Mouse (Mus musculus): Measurements from ENCODE around the gene Atp6v1g1. TPM values are rescaled to one million over a fixed set of nuclear protein-coding genes. Genes with fewer than 3 reads are reported as not detected.

The Atp6v1g1 gene
- polyA plus RNA-seq, 1 experiment = 37.2 TPM

DNA sequence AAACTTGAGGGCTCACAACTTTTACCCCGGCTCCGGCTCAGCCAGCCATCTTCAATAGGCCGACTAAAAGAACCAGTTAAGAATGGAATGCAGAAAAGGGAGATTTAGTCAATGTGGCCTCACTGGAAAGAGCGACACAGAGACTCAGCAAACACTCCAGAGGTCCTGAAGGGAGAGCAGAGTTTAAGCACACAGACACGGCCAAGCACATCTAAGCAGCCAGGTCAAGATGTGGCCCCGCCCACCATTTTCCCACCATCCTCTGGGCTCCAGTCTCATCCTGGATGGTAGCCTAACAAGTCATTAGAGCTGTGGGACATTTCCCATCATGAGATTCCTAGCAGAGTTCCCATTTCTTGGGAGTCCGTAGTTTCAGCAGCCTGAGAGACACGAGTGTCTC lies 24.8 kb downstream of the Atp6v1g1 start:
- DNase-seq (ENCODE audit: low read depth, low spot score) = no peak
- WGBS = 91% methylated on average over 8 of the region's 8 CpGs

DNA sequence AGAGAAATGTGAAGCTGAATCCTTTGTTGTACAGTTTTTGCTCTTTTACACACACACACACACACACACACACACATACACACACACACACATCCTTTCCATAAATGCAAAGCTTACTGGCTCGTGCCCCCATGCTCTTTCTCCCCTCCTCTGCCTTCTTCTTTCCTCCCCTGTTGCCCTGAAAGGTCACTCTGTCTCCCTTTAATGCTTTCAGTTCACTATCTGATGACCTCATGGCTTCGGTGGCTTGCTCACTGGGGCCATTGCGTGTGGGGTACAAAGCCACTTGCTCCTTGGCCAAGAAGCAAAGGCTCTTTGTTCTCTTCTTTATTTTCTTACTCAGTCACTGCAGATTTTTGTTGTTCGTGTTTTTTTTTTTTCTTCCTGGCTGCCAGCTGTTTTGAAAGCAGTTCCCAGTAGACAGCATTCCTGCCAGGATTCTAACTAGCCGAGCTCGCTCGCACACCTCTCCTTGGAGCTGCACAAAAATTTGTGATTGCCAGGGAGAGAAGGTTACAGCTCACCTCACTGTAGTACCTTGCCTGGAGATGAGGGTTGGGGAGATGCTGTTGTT lies 25.7 kb downstream of the Atp6v1g1 start:
- WGBS = 53% methylated on average over 7 of the region's 7 CpGs

DNA sequence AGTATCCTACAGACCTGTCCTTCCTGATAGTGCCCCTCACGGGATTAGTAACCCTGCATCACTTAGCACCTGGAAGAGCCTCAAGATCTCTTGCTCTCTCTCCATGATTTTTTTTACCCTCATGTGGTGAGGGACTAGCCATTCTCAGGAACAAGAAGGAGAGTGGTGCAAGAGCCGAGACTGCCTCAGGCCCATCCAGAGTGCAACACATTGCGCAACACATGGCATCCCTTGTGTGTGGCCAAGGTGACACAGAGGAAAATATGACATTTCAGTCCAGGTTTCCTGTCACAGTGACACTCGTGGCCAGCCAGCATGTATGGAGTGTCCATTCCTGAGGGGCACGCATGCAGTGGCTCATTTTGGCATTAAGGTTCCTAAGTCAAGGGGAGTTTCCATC lies 28.0 kb downstream of the Atp6v1g1 start:
- DNase-seq (ENCODE audit: low read depth, low spot score) = no peak
- 90% methylated on average over 5 of the region's 5 CpGs for WGBS

More for the DNA sequence above, 25.7 kb downstream of the Atp6v1g1 start:
- DNase-seq (ENCODE audit: low read depth, low spot score) = no peak

DNA sequence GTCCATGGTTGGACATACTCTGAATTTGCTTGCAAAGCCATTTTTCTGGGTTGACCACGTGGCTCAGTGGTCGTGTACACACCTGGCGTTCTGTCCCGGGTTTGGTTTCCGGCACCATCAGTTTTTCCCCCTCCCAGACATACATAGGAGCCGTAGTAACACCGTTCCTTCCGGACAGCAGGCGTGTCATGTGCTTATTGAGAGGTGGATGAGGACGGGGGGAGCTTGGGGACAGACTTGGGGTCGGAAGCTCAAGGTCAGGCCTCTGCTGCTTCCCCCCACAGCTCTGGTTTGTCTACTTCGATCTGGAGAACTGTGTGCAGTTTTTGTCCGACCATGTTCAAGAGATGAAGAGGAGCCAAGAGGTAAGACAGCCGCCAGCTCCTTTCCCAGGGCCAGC lies 35.1 kb downstream of the Atp6v1g1 start:
- 87% methylated on average over 14 of the region's 14 CpGs for WGBS
- no peak for DNase-seq (ENCODE audit: low read depth, low spot score)

DNA sequence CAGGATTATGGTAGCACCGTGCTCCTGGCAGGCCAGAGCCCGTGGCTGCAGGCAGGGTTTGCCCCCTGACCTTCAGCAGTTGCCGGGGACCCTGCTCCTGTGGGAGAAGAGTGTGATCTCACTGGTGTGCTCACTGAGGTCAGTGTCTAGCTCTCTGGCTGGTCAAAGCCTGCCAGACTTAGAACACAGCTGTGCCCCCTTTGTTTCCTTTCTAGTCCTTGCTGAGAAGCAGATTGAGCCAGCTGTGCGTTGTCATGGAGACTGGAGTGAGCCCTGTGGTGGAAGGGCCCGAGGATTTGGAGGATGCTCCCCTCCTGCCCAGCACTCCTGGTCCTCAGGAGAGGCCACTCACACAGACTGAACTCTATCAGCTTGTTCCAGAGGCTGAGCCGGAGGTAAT lies 35.5 kb downstream of the Atp6v1g1 start:
- DNase-seq (ENCODE audit: low read depth, low spot score) = no peak
- WGBS = 68% methylated on average over 6 of the region's 6 CpGs

DNA sequence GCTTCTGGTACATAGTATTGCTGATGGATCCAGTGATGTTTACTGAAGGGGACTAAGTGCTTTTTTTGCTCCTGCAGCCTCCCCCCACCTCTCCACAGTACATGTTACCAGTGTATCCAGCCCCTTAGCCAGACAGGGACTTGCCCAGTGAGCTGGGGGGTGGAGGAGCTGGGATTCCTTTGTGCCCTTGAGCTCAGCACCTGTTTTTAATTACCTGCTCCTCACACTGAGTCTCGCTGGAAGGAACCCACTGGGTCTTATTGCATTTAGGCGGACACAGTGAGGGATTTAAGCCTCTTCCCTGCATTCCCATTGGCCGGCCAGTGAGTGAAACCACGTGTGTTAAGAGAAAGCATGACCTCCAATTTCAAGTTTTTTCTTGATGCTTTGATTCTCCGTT lies 38.0 kb downstream of the Atp6v1g1 start:
- DNase-seq (ENCODE audit: low read depth, low spot score) = no peak
- WGBS = 83% methylated on average over 5 of the region's 5 CpGs

DNA sequence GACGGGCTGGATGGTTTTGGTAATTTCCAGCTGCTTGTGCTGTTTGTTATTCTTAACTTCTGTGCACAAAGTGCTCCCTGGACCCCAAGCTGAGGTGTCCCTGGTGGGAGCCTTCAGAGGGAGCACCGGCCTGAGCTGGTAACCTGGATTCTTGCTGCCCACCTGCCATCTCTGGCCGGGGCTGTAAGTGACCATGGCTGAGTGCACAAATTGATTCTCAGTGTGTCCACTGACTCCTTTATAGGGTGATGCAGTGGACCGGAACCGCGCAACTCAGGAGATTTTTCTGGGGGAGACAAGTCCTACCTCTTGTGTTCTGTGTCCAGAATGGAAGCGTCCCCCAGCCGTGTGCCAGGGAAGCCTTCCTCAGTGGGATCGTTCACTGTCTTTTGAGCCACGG lies 40.6 kb downstream of the Atp6v1g1 start:
- WGBS = 88% methylated on average over 10 of the region's 10 CpGs
- DNase-seq (ENCODE audit: low read depth, low spot score) = no peak

DNA sequence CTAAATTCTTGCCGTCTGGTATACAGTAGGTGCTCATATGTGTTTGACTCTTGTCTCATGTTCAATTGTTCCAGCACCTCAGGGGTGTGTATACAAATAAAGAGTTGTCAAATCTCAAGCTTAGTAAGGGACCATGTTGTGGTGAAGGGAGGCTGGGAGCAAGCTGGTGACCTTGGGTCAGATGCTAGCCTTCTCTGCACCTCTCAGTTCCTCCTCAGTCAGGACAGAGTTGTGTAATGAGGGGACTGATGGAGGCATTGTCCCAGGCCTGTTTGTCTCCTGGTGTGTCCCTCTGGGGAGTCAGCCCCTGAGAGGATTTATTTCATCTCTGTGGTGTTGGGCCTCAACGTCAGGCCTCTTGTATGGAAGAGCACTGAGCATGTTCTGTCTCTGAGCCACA lies 41.7 kb downstream of the Atp6v1g1 start:
- DNase-seq (ENCODE audit: low read depth, low spot score) = no peak
- WGBS = 89% methylated on average over 2 of the region's 2 CpGs

DNA sequence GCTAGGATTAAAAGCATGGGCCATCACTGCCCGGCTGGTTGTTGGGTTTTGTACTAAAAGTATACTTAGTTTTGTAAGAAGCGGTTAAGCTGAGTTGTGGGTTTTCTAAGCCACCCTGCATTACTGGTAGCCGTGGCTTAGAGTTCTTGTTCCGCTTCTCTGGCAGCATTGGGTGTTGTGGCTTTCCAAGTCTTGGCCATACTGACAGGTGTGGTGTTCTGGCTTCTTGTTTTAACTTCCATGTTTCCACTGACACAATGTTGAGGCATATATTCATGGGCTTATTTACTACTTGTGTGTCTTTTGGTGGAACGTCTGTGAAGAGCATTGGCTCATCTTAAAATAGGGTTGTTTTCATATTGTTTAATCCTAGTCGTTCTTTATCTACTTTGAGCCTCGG lies 45.4 kb downstream of the Atp6v1g1 start:
- 81% methylated on average over 7 of the region's 7 CpGs for WGBS
- no peak for DNase-seq (ENCODE audit: low read depth, low spot score)

DNA sequence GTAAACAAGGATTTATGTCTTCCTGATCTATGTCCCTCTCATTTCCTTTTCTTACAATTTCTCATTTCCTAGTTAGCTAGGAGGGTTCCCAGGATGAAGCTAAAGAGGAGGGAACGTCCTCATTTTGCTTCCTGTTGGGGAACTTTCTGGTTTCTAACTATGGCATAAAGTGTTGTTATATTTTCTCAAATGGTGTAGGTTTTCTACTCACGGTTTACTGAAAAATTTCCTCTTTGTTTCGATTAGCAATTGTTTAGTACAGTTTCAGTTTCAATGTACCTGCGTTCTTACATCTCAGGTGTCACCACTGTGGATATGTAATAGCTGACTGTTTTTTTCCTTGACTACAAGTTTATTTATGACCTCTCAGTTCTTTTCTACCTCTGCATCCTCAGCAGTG lies 46.0 kb downstream of the Atp6v1g1 start:
- DNase-seq (ENCODE audit: low read depth, low spot score) = no peak
- 74% methylated on average over 4 of the region's 4 CpGs for WGBS

DNA sequence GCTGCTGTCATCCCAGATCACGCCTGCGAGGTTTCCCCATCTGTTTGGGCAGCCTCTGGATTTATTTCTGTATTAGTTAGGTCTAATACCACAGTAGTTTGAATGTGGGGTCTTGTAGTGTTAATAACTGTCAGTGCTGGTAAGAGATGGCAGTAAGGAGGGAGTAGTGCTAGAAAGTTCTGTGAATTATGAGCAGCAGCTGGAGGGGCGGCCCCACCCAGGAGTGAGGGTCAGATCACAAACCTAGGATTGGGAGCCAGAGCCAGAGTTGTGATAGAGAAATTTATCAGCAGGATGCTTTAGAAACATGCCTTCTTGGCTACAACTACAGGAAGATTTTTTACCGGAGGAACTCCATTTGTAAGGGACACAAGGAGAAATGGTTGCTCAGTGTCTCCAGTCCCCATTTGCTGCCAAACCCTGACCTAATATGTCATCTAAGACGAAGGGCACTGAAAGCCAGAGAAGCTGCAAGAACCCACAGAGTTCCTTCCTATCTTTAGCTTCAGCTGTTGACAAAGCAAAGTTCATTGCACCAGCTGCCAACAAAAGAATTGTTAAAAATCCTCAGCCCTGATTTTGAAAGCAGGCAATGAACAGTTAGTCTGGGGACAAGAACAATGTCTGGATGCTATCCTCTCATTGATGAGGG lies 50.0 kb downstream of the Atp6v1g1 start:
- WGBS = 30% methylated on average over 5 of the region's 5 CpGs
- peak; percentile 66 for DNase-seq (ENCODE audit: low read depth, low spot score)

DNA sequence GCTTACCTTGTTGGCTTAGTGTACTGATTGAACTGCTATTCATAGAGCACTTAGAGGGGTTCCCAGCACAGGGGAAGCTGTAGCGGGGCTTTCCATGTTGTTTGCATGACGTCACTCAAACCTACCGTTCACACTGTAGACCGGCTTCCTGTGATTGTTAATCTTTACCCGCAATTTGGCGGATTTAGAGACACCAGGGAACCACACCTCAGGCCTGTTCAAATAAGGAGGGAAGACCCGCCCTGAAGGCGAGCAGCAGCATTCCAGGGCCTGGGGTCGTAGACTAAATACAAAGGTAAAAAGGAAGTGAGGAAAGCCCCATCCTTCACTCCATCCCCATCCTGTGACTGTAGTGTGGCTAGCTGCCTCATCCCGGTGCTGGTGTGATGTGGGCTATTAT lies 50.7 kb downstream of the Atp6v1g1 start:
- 15% methylated on average over 10 of the region's 10 CpGs for WGBS
- peak; percentile 62 for DNase-seq (ENCODE audit: low read depth, low spot score)

DNA sequence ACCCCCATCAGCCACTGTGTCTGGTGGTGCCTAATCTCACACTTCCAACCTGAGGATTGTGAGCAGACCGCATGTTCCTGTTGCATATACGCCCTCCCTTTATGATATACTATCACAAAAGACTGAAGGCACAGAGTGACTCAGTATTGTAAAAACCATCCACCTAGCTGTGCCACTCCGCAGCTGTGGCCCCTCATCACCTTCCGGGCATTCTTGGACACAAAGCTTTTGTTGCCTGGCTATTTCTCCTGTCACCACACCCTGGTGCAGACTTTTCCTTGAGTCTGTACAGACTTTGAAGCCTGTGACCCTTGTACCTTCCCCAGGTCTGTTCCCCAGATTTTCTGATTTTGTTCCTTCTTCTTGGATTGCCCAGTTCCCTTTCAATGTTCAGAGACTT lies 51.4 kb downstream of the Atp6v1g1 start:
- peak; percentile 66 for DNase-seq (ENCODE audit: low read depth, low spot score)
- WGBS = 43% methylated on average over 4 of the region's 4 CpGs

Other genes with a start within 250 kb of the Atp6v1g1 start
- 3.2 and 4.3 TPM in 2 replicates for gene Orm1, start 200.2 kb upstream of the Atp6v1g1 start, polyA plus RNA-seq (2012; rRNA removed)
- gene Orm3, start 188.6 kb upstream of the Atp6v1g1 start, polyA plus RNA-seq (2012; rRNA removed) = 0.11 TPM in 1 of 2 replicates, not detected in the other
- 0.15 and 0.21 TPM in 2 replicates for gene Orm2, start 182.3 kb upstream of the Atp6v1g1 start, polyA plus RNA-seq (2012; rRNA removed)
- 7.6 and 8.7 TPM in 2 replicates for gene Akna, start 141.4 kb upstream of the Atp6v1g1 start, polyA plus RNA-seq (2012; rRNA removed)
- gene Whrn, start 48.8 kb upstream of the Atp6v1g1 start, polyA plus RNA-seq (2012; rRNA removed) = 11.0 and 14.1 TPM in 2 replicates
- 12.7 and 14.8 TPM in 2 replicates for gene Tmem268, start 14.0 kb downstream of the Atp6v1g1 start, polyA plus RNA-seq (2012; rRNA removed)
- gene Gm11213, start 60.5 kb downstream of the Atp6v1g1 start, polyA plus RNA-seq (2012; rRNA removed) = not detected in 2 replicates
- gene Tex48, start 77.7 kb downstream of the Atp6v1g1 start, polyA plus RNA-seq (2012; rRNA removed) = not detected in 2 replicates
- not detected in 2 replicates for gene Gm11214, start 118.6 kb downstream of the Atp6v1g1 start, polyA plus RNA-seq (2012; rRNA removed)
- gene Tnfsf15, start 200.3 kb downstream of the Atp6v1g1 start, polyA plus RNA-seq (2012; rRNA removed) = 0.17 and 0.27 TPM in 2 replicates

Data from large intestine, adult 2 months (tissue).